Mouse (Mus musculus): ENCODE results near the gene Ugt1a5.
"Not testable (repeated sequence)": the region's sequence is repeated elsewhere in the genome, so short reads cannot be mapped to it uniquely, and the experiment has no call there.

DNA sequence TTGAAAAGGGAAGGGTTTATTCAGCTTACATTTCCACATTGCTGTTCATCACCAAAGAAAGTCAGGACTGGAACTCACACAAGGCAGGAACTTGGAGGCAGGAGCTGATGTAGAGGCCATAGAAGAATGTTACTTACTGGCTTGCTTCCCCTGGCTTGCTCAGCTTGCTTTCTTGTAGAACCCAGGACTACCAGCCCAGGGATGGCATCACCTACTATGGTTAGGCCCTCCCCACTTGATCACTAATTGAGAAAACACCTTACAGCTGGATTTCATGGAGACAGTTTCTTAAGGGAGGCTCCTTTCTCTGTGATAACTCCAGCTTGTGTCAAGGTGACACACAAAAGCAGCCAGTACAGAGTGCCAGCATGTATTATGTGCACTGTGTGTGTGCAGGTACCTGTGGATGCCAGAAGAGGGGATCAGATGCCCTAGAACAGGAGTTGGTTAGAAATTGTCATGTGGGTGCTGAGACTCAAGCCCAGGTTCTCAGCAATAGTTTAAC, 57.3 kb downstream of the Ugt1a5 start:
- TF ChIP-seq POLR2A (IDR thresholded peaks at IDR 0.05; ENCODE audit: extremely low read depth, insufficient read depth, low read length); CTCF (IDR thresholded peaks at IDR 0.05; ENCODE audit: low read depth, low read length): not testable (repeated sequence)

Measured in liver, adult 2 months (tissue).